Mouse (Mus musculus) cerebellum, adult 2 months (tissue): ENCODE measurements around the gene Map3k21. TPM values are rescaled to one million over a fixed set of nuclear protein-coding genes. Genes with fewer than 3 reads are reported as not detected.

ENCODE experiments used
- DNase-seq, 2 experiments: peaks; one replicate each; pipeline ENCODE4 v3.0.0; 2021
- H3K27ac ChIP-seq: fragments of 200-500 bp; 2 replicates; pipeline ENCODE4 v1.5.1; 2012; ENCODE audit warnings: low read length, control low read depth, inconsistent platforms; ENCODE audit not compliant: insufficient read depth
- H3K27me3 ChIP-seq: fragments of 200-500 bp; 2 replicates; pipeline ENCODE4 v1.6.1; 2012; ENCODE audit warnings: inconsistent platforms, mild to moderate bottlenecking, low read length, moderate library complexity; ENCODE audit not compliant: control insufficient read depth, insufficient read depth
- H3K4me1 ChIP-seq: fragments of 200-500 bp; 2 replicates; pipeline ENCODE4 v1.6.1; 2011; ENCODE audit warnings: low read length; ENCODE audit not compliant: control insufficient read depth, insufficient read depth
- H3K4me3 ChIP-seq: fragments of 200-500 bp; replicated peaks from 2 replicates; pipeline ENCODE3; 2011; ENCODE audit warnings: mild to moderate bottlenecking, low read depth, low read length, control low read depth; ENCODE audit not compliant: insufficient read depth
- CTCF ChIP-seq: fragments of 200-500 bp; IDR thresholded peaks from 2 replicates; pipeline ENCODE4 v1.5.1; 2011; ENCODE audit warnings: low read depth, mild to moderate bottlenecking, control low read depth, low read length, moderate library complexity, borderline replicate concordance; ENCODE audit not compliant: insufficient read depth
- POLR2A ChIP-seq: fragments of 200-500 bp; IDR thresholded peaks from 2 replicates; pipeline ENCODE4 v1.6.1; 2011; ENCODE audit warnings: low read length, control low read depth, borderline replicate concordance; ENCODE audit not compliant: insufficient read depth
- WGBS: fragments of 180-500 bp; shearing (Covaris S2); methylation state at CpG from one replicate; pipeline ENCODE4 v1.1.7; 2018; 5-methylcytosine and 5-hydroxymethylcytosine counted together
- polyA plus RNA-seq: library from polyadenylated mRNA; depleted of rRNA; stranded (reverse); fragments of >200 nt; gene quantifications from 2 replicates; pipeline ENCODE4 v1.2.3, GENCODE M21; 2012

Map3k21 gene
- polyA plus RNA-seq, 1 experiment: 1.1 TPM

DNA sequence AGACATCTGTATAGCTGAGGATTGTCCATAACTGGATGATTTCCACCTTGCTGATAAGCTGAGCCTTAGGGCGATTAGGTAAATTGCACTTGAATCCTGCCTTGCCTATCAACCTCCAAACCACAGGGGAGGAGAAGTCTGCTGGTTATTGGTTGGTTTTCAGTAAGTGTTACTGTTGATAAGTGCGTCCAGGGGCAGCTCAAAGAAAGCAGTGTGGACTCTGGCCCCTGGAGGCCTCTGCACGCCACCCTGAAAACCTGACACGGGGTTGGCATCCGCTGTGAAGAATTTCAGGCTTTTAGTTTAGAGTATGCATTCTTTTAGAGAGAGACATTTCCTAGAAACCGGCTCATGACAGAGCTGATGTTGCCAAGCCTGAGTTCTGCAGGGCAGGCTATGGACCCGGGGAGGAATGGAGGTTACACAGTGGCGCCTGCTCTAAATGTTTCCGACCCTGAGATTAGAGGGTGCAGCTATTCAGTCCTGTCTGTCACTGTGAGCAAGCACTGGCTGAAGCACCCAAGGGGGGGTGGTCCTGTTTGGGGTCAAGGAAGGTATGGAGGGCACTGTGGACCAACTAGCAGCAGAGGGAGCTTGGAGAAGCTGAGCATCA is 38.6 kb downstream of the Map3k21 start:
- no peaks in the 10 kb centered on the region for H3K27me3 ChIP-seq
- 88% methylated on average over 9 of the region's 9 CpGs for WGBS
- DNase-seq: no peak

DNA sequence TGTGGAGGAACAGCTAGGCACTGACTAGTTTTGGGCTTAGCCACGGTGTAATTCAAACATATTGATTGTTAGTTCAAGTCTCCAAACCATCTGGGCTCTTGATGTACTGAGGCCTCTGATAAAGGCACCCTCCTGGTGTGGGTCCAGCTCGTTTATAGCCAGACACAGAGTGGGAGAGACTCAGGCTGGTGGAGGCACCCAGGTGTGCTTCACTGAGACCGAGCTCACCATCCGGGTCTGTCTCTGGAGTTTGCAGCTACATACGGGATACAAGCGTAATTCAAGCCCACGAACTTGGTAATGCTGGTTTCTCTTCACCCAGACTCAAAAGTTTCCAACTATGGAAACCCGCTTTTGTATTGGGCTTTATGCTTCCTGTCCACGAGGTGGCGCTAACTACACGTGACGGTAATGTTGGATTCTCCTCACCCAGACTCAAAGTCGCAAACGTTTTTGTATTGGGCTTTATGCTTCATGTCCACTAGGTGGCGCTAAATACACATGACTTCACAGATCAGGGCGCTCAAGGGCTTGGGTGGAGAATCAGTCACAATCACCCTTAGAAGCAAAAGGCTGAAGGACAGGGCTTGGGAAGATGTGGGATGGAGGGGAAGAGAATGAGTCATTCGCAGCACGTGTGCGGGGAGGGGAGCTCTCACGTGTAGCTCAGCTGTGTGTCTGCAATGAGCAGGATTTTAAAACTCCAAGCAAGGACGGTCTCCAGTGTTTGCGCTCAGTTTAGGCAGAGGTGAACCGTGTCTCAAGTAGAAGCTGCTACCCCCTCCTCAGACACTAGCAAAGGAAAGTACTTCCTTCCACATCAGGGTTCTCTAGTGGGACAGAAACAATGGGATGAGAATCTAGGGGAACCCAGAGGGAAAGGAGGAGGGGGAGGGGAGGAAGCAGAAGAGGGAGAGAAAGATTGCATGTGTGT is 40.0 kb downstream of the Map3k21 start:
- DNase-seq: peak; percentile 80 to 93
- WGBS: 21% methylated on average over 23 of the region's 23 CpGs
- TF ChIP-seq POLR2A: no peak
- peak; percentile 93 for TF ChIP-seq CTCF
- H3K4me1 ChIP-seq: peaks cover 7% of the 10 kb centered on the region; the same call in 1 of the 2 replicates
- no peak overlapping the region for H3K27ac ChIP-seq
- no peak overlapping the region for H3K4me3 ChIP-seq
- H3K27me3 ChIP-seq: no peaks in the 10 kb centered on the region

More for the DNA sequence above, 38.6 kb downstream of the Map3k21 start:
- TF ChIP-seq POLR2A (no peak), CTCF (no peak)
- H3K4me3 ChIP-seq: no peak overlapping the region
- H3K27ac ChIP-seq: no peak overlapping the region
- peaks cover 6% of the 10 kb centered on the region; the same call in 1 of the 2 replicates for H3K4me1 ChIP-seq

DNA sequence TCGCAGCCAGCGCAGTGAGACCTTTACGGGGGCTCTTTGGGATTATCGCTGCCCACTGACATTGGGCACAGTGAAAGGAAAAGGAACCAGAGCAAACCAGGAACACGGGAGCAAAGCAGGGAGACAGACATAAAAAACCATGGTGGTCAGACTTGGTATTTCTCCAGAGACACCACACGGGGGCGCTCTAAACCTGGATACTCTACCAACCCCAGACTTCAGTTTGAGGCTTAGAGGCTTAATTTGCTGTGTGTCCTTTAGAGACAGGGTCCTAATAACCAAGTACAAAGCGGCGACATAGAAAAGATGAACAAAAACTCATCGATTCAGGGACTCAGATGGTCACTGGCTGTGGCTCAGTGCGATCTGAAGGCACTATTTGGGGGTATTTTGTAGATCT is 45.4 kb downstream of the Map3k21 start:
- peak; percentile 71 to 80 for DNase-seq
- H3K27me3 ChIP-seq: no peaks in the 10 kb centered on the region
- 10% methylated on average over 11 of the region's 11 CpGs for WGBS
- H3K4me1 ChIP-seq: peaks cover 24% of the 10 kb centered on the region
- 0 out of 2 replicates have a peak overlapping the region, but pooled peaks have one; percentile 6 for H3K27ac ChIP-seq
- peak overlapping the region; percentile 24 for H3K4me3 ChIP-seq
- TF ChIP-seq CTCF (peak; percentile 76), POLR2A (no peak)

DNA sequence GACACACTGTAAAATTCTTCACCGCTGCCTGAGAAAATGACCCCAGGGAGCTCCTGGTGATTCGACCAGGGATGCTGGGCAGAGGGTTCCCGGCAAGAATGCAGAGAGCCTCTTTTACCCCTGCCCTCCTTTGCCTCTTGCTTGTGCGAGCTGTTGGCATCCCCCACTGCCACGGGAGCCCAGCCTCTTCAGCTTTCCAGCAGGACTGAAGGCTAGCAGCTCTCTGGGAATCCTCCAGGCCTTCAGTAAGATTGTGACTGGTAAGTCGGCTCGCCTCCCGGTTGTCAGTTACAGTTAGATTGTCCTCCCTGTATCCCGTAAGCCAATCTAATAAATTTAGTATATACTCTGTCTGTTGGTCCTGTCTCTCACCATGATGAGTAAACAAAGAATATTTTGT is 46.5 kb downstream of the Map3k21 start:
- peak; percentile 52 for DNase-seq
- Histone ChIP-seq H3K27ac (no peak overlapping the region; the same call in 1 of the 2 replicates), H3K4me3 (no peak overlapping the region), H3K27me3 (no peaks in the 10 kb centered on the region), H3K4me1 (peaks cover 26% of the 10 kb centered on the region)
- 30% methylated on average over 9 of the region's 9 CpGs for WGBS
- no peak for TF ChIP-seq POLR2A
- TF ChIP-seq CTCF: no peak

DNA sequence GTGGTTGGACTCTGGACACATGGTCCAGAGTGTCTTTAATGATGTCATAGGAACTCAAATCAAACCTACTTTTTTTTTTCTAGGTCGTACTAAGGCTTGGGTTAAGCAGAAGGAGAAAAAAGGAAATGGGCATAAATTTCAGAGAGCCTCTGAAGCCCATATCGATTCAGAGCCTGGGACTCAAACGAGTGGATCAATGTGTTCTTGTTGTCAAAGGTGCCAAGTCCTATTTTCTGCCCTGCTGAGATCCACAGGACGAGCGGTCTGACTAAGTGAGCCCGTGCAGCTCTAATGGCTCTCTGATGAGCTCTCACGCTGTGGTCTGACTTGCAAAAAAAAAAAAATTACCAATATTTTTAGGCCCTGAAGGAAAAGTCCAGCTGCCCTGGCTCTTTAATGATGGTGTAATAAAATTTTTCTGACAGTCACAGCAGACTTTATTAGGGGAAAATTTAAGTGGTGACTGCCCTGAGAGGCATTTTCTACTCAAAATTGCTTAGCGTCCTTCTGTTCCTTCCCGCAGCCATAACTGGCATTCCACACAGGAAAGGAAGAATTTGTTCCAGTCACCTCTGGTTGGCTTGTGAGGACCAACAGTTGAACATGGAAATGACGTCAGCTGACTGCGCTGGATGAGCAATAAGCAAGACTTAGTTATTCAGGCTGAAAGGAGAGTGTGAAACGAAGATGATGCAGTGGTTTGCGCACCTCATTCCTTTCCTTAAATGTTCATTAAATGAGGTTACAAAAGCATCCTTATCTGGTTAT is 47.2 kb downstream of the Map3k21 start:
- Histone ChIP-seq H3K27me3 (no peaks in the 10 kb centered on the region), H3K27ac (0 out of 2 replicates have a peak overlapping the region, but pooled peaks have one; percentile 26), H3K4me1 (peaks cover 28% of the 10 kb centered on the region), H3K4me3 (no peak overlapping the region)
- WGBS: 40% methylated on average over 13 of the region's 13 CpGs
- DNase-seq: peak in 1 of 2 experiments; percentile 39
- TF ChIP-seq CTCF (no peak), POLR2A (no peak)

DNA sequence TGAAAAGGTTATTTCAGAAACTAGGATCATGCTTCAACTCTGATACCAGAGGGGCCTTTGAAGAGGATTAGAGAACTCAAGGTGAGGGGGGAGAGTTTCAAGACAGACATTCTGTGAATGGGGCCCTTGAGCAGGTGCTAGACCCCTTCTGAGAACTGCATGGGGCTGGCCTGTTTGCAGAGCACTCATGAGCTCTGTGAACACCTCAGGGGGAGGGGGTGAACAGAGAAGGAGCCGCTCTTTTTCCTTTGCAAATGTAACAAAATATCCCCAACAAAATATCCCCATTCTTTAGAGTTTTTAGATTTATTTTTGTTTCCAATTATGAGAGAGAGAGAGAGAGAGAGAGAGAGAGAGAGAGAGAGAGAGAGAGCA is 47.7 kb downstream of the Map3k21 start:
- Histone ChIP-seq H3K27ac (peak overlapping the region; percentile 93; the same call in 1 of the 2 replicates), H3K27me3 (no peaks in the 10 kb centered on the region), H3K4me3 (no peak overlapping the region), H3K4me1 (peaks cover 28% of the 10 kb centered on the region)
- WGBS: 69% methylated on average over 1 of the region's 1 CpGs
- no peak for TF ChIP-seq POLR2A
- no peak for TF ChIP-seq CTCF
- no peak for DNase-seq

DNA sequence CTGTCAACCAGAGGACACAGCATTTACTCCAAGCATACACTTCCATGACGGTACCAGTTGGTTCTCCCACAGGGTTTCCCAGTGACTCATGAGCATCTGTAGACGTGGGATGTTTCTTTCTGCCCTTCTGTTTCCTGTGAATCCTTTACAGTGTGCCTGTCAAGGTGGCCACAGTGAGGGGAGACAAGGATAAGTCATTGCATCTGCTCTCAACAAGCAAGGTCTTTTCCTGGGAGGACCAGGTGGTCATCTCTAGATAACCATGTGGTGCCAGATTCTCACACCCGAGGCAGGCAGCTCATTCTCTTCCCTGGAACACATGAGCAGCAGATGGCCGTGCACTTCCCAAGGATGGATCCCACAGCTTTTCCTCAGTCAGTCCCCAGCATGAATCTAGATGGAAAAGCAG is 49.1 kb downstream of the Map3k21 start:
- peaks cover 28% of the 10 kb centered on the region for H3K4me1 ChIP-seq

More for the DNA sequence above, 49.1 kb downstream of the Map3k21 start:
- H3K4me3 ChIP-seq: peak overlapping the region; percentile 3
- TF ChIP-seq CTCF (no peak), POLR2A (no peak)
- DNase-seq: peak; percentile 87 to 94
- peak overlapping the region; percentile 93 for H3K27ac ChIP-seq
- no peaks in the 10 kb centered on the region for H3K27me3 ChIP-seq
- 7% methylated on average over 4 of the region's 4 CpGs for WGBS
